Mouse (Mus musculus): ENCODE measurements around the gene Hspb3.
A peak's percentile ranks its signal among the peaks of the same experiment; 100 is the strongest.

The Hspb3 gene

GRCm38 (mm10) chr13:113663151-113663779 is at the start of gene Hspb3:
TSS of gene Hspb3 (minus strand) at chr13:113663676.
- peak; percentile 52 for DNase-seq (ENCODE audit: low read depth, low spot score)

GRCm38 (mm10) chr13:113713186-113713585 is 49.7 kb upstream of the Hspb3 start:
- no peak for DNase-seq (ENCODE audit: low read depth, low spot score)

- peak; percentile 74 for DNase-seq (ENCODE audit: low read depth, low spot score)
These were observed 42.7 kb upstream of the Hspb3 start for GRCm38 (mm10) chr13:113706183-113706582.

- no peak for DNase-seq (ENCODE audit: low read depth, low spot score)
These were observed 37.7 kb upstream of the Hspb3 start for GRCm38 (mm10) chr13:113701185-113701584.

GRCm38 (mm10) chr13:113699928-113700327 is 36.5 kb upstream of the Hspb3 start:
- no peak for DNase-seq (ENCODE audit: low read depth, low spot score)

- DNase-seq (ENCODE audit: low read depth, low spot score), result no peak
These were observed 36.0 kb upstream of the Hspb3 start for GRCm38 (mm10) chr13:113699415-113699873.

- no peak for DNase-seq (ENCODE audit: low read depth, low spot score)
These were observed 33.4 kb upstream of the Hspb3 start for GRCm38 (mm10) chr13:113696838-113697321.

- peak; percentile 76 for DNase-seq (ENCODE audit: low read depth, low spot score)
These were observed 29.9 kb upstream of the Hspb3 start for GRCm38 (mm10) chr13:113693383-113693782.

- DNase-seq (ENCODE audit: low read depth, low spot score), result no peak
These were observed 28.2 kb upstream of the Hspb3 start for GRCm38 (mm10) chr13:113691644-113692043.

- no peak for DNase-seq (ENCODE audit: low read depth, low spot score)
These were observed 26.4 kb upstream of the Hspb3 start for GRCm38 (mm10) chr13:113689883-113690282.

GRCm38 (mm10) chr13:113686691-113687121 is 23.2 kb upstream of the Hspb3 start:
- no peak for DNase-seq (ENCODE audit: low read depth, low spot score)

- no peak for DNase-seq (ENCODE audit: low read depth, low spot score)
These were observed 19.3 kb upstream of the Hspb3 start for GRCm38 (mm10) chr13:113682821-113683220.

GRCm38 (mm10) chr13:113680646-113681045 is 17.2 kb upstream of the Hspb3 start:
- no peak for DNase-seq (ENCODE audit: low read depth, low spot score)

GRCm38 (mm10) chr13:113669459-113670077 is 6.1 kb upstream of the Hspb3 start:
- DNase-seq (ENCODE audit: low read depth, low spot score), result peak; percentile 82

- DNase-seq (ENCODE audit: low read depth, low spot score), result no peak
These were observed 407 bp upstream of the Hspb3 start for GRCm38 (mm10) chr13:113663883-113664282.

- no peak for DNase-seq (ENCODE audit: low read depth, low spot score)
These were observed 1.6 kb downstream of the Hspb3 start for GRCm38 (mm10) chr13:113661826-113662271.

GRCm38 (mm10) chr13:113660576-113661310 is 2.7 kb downstream of the Hspb3 start:
- no peak for DNase-seq (ENCODE audit: low read depth, low spot score)

- DNase-seq (ENCODE audit: low read depth, low spot score), result no peak
These were observed 6.3 kb downstream of the Hspb3 start for GRCm38 (mm10) chr13:113657204-113657603.

GRCm38 (mm10) chr13:113656639-113657038 is 6.8 kb downstream of the Hspb3 start:
- DNase-seq (ENCODE audit: low read depth, low spot score), result no peak

GRCm38 (mm10) chr13:113655511-113655910 is 8.0 kb downstream of the Hspb3 start:
- DNase-seq (ENCODE audit: low read depth, low spot score), result no peak

- DNase-seq (ENCODE audit: low read depth, low spot score), result peak; percentile 37
These were observed 22.4 kb downstream of the Hspb3 start for GRCm38 (mm10) chr13:113640944-113641597.

- peak; percentile 58 for DNase-seq (ENCODE audit: low read depth, low spot score)
These were observed 24.6 kb downstream of the Hspb3 start for GRCm38 (mm10) chr13:113638914-113639313.
